Mouse (Mus musculus): ENCODE results near the gene Pak1. TPM values are rescaled to one million over a fixed set of nuclear protein-coding genes. Genes with fewer than 3 reads are reported as not detected.

Pak1 gene
- polyA plus RNA-seq, 1 experiment = 30.0 TPM

GRCm38 (mm10) chr7:97868766-97869165 is 80.4 kb downstream of the Pak1 start:
- TF ChIP-seq CTCF (IDR thresholded peaks at IDR 0.05; ENCODE audit: borderline replicate concordance, insufficient read depth, low read length) = no peak
- TF ChIP-seq POLR2A (IDR thresholded peaks at IDR 0.05; ENCODE audit: low read depth, low read length) = no peak
- H3K4me1 ChIP-seq (ENCODE audit: control insufficient read depth, insufficient read depth, low read length) = no peaks in the 10 kb centered on the region

DNA sequence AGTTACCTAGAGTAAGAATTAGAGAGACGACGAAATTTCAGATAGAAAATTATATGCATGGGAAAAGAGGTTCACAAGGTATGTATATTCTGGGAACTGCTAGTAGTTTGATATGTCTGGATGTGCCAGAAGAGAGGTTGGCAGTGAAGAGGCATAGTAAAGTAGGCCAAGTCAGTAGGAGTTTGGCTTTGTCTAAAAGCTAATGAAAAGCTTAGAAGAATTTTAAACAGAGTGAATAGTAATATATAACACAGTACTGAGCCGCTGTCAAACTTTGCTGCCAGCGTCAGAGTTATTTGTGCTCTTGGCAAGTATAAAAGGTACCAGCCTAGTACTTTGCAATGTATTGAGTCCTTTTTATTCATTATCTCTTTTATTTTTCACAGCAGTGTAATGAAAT is 84.1 kb downstream of the Pak1 start:
- Histone ChIP-seq H3K4me3 (ENCODE audit: insufficient read depth, low read length) (no peak overlapping the region), H3K27ac (ENCODE audit: insufficient read depth, low read length) (no peak overlapping the region), H3K4me1 (ENCODE audit: control insufficient read depth, insufficient read depth, low read length) (no peaks in the 10 kb centered on the region)
- TF ChIP-seq POLR2A (IDR thresholded peaks at IDR 0.05; ENCODE audit: low read depth, low read length) (no peak), CTCF (IDR thresholded peaks at IDR 0.05; ENCODE audit: borderline replicate concordance, insufficient read depth, low read length) (no peak)

More at GRCm38 (mm10) chr7:97868766-97869165, 80.4 kb downstream of the Pak1 start:
- Histone ChIP-seq H3K4me3 (ENCODE audit: insufficient read depth, low read length) (no peak overlapping the region), H3K27ac (ENCODE audit: insufficient read depth, low read length) (no peak overlapping the region)

- H3K4me3 ChIP-seq (ENCODE audit: insufficient read depth, low read length) = no peak overlapping the region
- no peak overlapping the region for H3K27ac ChIP-seq (ENCODE audit: insufficient read depth, low read length)
- no peaks in the 10 kb centered on the region for H3K4me1 ChIP-seq (ENCODE audit: control insufficient read depth, insufficient read depth, low read length)
- TF ChIP-seq CTCF (IDR thresholded peaks at IDR 0.05; ENCODE audit: borderline replicate concordance, insufficient read depth, low read length) (no peak), POLR2A (IDR thresholded peaks at IDR 0.05; ENCODE audit: low read depth, low read length) (no peak)
Measured at GRCm38 (mm10) chr7:97873317-97873716, 85.0 kb downstream of the Pak1 start.

DNA sequence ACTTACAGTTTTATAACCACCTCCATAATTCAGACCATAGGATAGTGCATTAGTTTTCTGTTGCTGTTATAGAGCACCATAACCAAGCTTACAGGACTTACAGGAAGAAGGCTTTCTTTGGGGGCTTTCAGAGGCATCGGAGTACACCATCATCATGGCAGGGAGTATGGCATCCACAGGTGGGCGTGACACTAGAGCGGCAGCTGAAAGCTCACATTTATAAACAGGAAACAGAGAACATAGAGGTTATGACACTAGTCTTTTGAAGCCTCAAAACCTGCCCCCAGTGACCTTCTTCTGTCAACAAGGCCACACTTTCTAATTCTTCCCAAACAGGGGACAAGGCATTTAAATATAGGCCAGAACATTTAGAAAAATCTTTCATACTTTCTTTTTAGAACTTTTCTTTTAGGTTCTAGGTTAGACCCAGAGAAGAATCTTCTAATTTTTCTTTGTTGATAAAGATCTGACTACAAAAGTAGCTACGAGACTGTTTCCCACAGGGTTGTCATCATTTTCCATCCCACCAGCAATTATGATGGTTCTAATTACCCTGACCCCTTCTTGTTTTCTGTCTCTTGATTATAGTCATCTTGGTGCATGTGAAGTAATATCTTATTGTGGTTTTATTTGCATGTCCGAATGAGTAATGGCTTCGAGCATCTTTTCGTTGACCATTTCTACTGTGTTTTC is 89.7 kb downstream of the Pak1 start:
- Histone ChIP-seq H3K4me3 (ENCODE audit: insufficient read depth, low read length) (no peak overlapping the region), H3K4me1 (ENCODE audit: control insufficient read depth, insufficient read depth, low read length) (no peaks in the 10 kb centered on the region), H3K27ac (ENCODE audit: insufficient read depth, low read length) (no peak overlapping the region)
- no peak for TF ChIP-seq CTCF (IDR thresholded peaks at IDR 0.05; ENCODE audit: borderline replicate concordance, insufficient read depth, low read length)
- no peak for TF ChIP-seq POLR2A (IDR thresholded peaks at IDR 0.05; ENCODE audit: low read depth, low read length)

DNA sequence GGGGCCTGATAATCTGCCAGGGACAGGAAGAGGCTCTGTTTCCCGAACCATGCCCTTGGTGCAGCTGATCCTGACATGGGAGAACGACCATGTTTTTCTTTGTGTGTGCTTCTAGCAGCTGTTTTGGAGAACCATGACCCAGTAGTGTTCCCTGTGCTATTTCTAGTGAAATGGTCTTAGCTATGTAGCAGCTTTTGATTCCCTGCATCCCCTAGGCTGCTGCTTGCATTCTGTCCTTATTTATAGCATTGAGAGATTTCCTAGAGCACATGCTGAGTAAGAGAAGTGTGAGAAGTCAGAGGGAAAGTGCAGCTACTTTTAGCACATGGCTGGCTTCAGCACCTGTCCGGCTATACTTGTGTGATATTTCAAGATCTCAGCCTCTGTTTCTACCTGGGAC is 123.3 kb downstream of the Pak1 start:
- TF ChIP-seq CTCF (IDR thresholded peaks at IDR 0.05; ENCODE audit: borderline replicate concordance, insufficient read depth, low read length) (no peak), POLR2A (IDR thresholded peaks at IDR 0.05; ENCODE audit: low read depth, low read length) (no peak)
- no peak overlapping the region for H3K27ac ChIP-seq (ENCODE audit: insufficient read depth, low read length)
- no peaks in the 10 kb centered on the region for H3K4me1 ChIP-seq (ENCODE audit: control insufficient read depth, insufficient read depth, low read length)
- H3K4me3 ChIP-seq (ENCODE audit: insufficient read depth, low read length) = no peak overlapping the region

DNA sequence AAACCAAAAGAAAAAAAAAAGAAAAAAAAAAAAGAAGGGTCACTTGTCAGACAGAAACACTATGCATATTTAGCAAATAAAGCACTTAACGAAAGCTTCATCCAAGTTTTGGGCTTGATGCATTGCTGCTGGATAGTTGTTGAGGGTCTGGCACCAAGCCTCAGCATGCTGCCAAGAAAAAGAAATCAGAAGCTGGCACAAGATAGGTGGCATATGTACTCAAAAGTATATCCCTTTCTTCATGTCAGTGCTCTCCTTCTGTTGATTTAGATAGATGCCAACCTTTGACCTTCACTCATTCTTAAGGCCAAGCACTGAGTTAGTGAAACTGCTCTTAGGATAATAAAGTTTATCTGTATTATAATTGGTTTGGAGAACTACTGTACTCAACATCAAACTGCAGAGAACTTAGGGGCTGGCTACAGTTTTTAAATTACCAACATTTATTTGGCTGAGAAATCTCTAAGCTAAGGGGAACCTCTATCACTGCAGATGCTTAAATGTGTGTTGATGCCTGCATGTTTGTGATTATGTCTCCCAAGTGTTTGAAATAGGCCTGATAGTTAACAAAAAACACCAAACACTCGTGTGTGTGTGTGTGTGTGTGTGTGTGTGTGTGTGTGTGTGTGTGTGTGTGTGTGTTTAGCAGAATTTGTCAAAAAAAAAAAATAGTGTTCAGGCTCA is 126.6 kb downstream of the Pak1 start:
- no peaks in the 10 kb centered on the region for H3K4me1 ChIP-seq (ENCODE audit: control insufficient read depth, insufficient read depth, low read length)
- no peak for TF ChIP-seq POLR2A (IDR thresholded peaks at IDR 0.05; ENCODE audit: low read depth, low read length)
- no peak for TF ChIP-seq CTCF (IDR thresholded peaks at IDR 0.05; ENCODE audit: borderline replicate concordance, insufficient read depth, low read length)
- no peak overlapping the region for H3K4me3 ChIP-seq (ENCODE audit: insufficient read depth, low read length)
- no peak overlapping the region for H3K27ac ChIP-seq (ENCODE audit: insufficient read depth, low read length)

GRCm38 (mm10) chr7:97919742-97920141 is 131.4 kb downstream of the Pak1 start, which contains the start of gene Gdpd4:
Gene Gdpd4 (plus strand): TSS chr7:97919955.
- Histone ChIP-seq H3K27ac (ENCODE audit: insufficient read depth, low read length) (no peak within 1 kb of the TSS), H3K4me1 (ENCODE audit: control insufficient read depth, insufficient read depth, low read length) (no peaks in the 10 kb centered on the region), H3K4me3 (ENCODE audit: insufficient read depth, low read length) (no peak within 1 kb of the TSS)
- TF ChIP-seq CTCF (IDR thresholded peaks at IDR 0.05; ENCODE audit: borderline replicate concordance, insufficient read depth, low read length) = no peak
- TF ChIP-seq POLR2A (IDR thresholded peaks at IDR 0.05; ENCODE audit: low read depth, low read length) = no peak

- TF ChIP-seq POLR2A (IDR thresholded peaks at IDR 0.05; ENCODE audit: low read depth, low read length) = no peak
- TF ChIP-seq CTCF (IDR thresholded peaks at IDR 0.05; ENCODE audit: borderline replicate concordance, insufficient read depth, low read length) = no peak
- Histone ChIP-seq H3K4me3 (ENCODE audit: insufficient read depth, low read length) (no peak overlapping the region), H3K4me1 (ENCODE audit: control insufficient read depth, insufficient read depth, low read length) (no peaks in the 10 kb centered on the region), H3K27ac (ENCODE audit: insufficient read depth, low read length) (no peak overlapping the region)
Measured at GRCm38 (mm10) chr7:97925819-97926218, 137.5 kb downstream of the Pak1 start.

DNA sequence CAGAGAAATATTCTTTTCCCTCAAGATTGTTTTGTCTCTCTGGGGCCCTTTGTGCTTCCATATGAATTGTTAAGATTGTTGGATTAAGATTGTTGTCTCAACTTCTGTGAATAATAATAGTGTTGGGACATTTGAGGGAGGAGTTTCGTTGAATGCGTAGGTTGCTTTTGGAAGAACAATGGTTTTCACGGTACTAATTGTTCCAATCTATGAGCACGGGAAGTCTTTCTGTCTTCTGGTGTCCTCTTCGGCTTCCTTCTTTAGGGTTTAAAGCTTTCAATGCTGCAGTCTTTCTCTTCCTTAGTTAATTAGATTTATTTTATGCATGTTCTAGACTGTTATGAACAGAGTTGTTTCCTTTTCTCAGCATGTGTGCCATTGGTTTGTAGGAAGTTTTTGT is 138.6 kb downstream of the Pak1 start:
- no peak overlapping the region for H3K27ac ChIP-seq (ENCODE audit: insufficient read depth, low read length)
- H3K4me1 ChIP-seq (ENCODE audit: control insufficient read depth, insufficient read depth, low read length) = no peaks in the 10 kb centered on the region
- H3K4me3 ChIP-seq (ENCODE audit: insufficient read depth, low read length) = no peak overlapping the region
- no peak for TF ChIP-seq CTCF (IDR thresholded peaks at IDR 0.05; ENCODE audit: borderline replicate concordance, insufficient read depth, low read length)
- TF ChIP-seq POLR2A (IDR thresholded peaks at IDR 0.05; ENCODE audit: low read depth, low read length) = no peak

- Histone ChIP-seq H3K4me1 (ENCODE audit: control insufficient read depth, insufficient read depth, low read length) (no peaks in the 10 kb centered on the region), H3K27ac (ENCODE audit: insufficient read depth, low read length) (no peak overlapping the region), H3K4me3 (ENCODE audit: insufficient read depth, low read length) (no peak overlapping the region)
- TF ChIP-seq CTCF (IDR thresholded peaks at IDR 0.05; ENCODE audit: borderline replicate concordance, insufficient read depth, low read length) = no peak
- TF ChIP-seq POLR2A (IDR thresholded peaks at IDR 0.05; ENCODE audit: low read depth, low read length) = no peak
Measured at GRCm38 (mm10) chr7:97944485-97944884, 156.1 kb downstream of the Pak1 start.

Other genes with a start within 250 kb of the Pak1 start
- 21.9 and 22.2 TPM in 2 replicates for gene Aamdc, start 209.0 kb upstream of the Pak1 start, polyA plus RNA-seq (2011; ENCODE audit: insufficient read length, low read depth, missing spikeins)
- gene Rsf1, start 208.7 kb upstream of the Pak1 start, polyA plus RNA-seq (2011; ENCODE audit: insufficient read length, low read depth, missing spikeins) = 24.2 and 26.2 TPM in 2 replicates
- gene Clns1a, start 91.9 kb upstream of the Pak1 start, polyA plus RNA-seq (2011; ENCODE audit: insufficient read length, low read depth, missing spikeins) = 97.2 and 101 TPM in 2 replicates
- gene Aqp11, start 50.3 kb upstream of the Pak1 start, polyA plus RNA-seq (2011; ENCODE audit: insufficient read length, low read depth, missing spikeins) = 0.95 and 2.1 TPM in 2 replicates
- not detected in 2 replicates for gene Gdpd4, start 131.4 kb downstream of the Pak1 start, polyA plus RNA-seq (2011; ENCODE audit: insufficient read length, low read depth, missing spikeins)

All from embryonic fibroblast, embryonic 13.5 days (primary cell).